Mouse (Mus musculus) frontal cortex, postnatal 36 days (tissue): Measurements from ENCODE around the gene Smim11.
A peak's percentile ranks its signal among the peaks of the same experiment; 100 is the strongest.

ENCODE experiments used
- DNase-seq, 2 experiments: peaks; one replicate each; pipeline ENCODE4 v3.0.0; 2022; ENCODE audit warnings: low spot score in 2 of 2

The Smim11 gene

GRCm38 (mm10) chr16:92300649-92301411 is at the start of gene Smim11:
Gene Smim11 (plus strand): TSS chr16:92301286.
- DNase-seq = peak; percentile 96 to 98

- DNase-seq = no peak
Measured at GRCm38 (mm10) chr16:92254316-92254715, 46.8 kb upstream of the Smim11 start.

GRCm38 (mm10) chr16:92267861-92268260 is 33.2 kb upstream of the Smim11 start:
- DNase-seq = no peak

GRCm38 (mm10) chr16:92274516-92274915 is 26.6 kb upstream of the Smim11 start:
- DNase-seq = no peak

GRCm38 (mm10) chr16:92275526-92275925 is 25.6 kb upstream of the Smim11 start:
- no peak for DNase-seq

GRCm38 (mm10) chr16:92282671-92283070 is 18.4 kb upstream of the Smim11 start:
- no peak for DNase-seq

GRCm38 (mm10) chr16:92285068-92285467 is 16.0 kb upstream of the Smim11 start:
- DNase-seq = no peak

- peak; percentile 89 to 91 for DNase-seq
Measured at GRCm38 (mm10) chr16:92286609-92287008, 14.5 kb upstream of the Smim11 start.

- DNase-seq = peak in 1 of 2 experiments; percentile 29
Measured at GRCm38 (mm10) chr16:92288778-92289177, 12.3 kb upstream of the Smim11 start.

GRCm38 (mm10) chr16:92290045-92290444 is 11.0 kb upstream of the Smim11 start:
- DNase-seq = no peak

GRCm38 (mm10) chr16:92292101-92292500 is 9.0 kb upstream of the Smim11 start, which contains the start of gene Kcne2:
Gene Kcne2 (plus strand): TSS chr16:92292389.
- DNase-seq = no peak

GRCm38 (mm10) chr16:92294267-92294970 is 6.7 kb upstream of the Smim11 start:
- no peak for DNase-seq

GRCm38 (mm10) chr16:92295328-92295727 is 5.8 kb upstream of the Smim11 start:
- no peak for DNase-seq

- no peak for DNase-seq
Measured at GRCm38 (mm10) chr16:92301412-92301806, 323 bp downstream of the Smim11 start.

- DNase-seq = no peak
Measured at GRCm38 (mm10) chr16:92301989-92302388, 903 bp downstream of the Smim11 start.

- DNase-seq = no peak
Measured at GRCm38 (mm10) chr16:92302506-92302905, 1.4 kb downstream of the Smim11 start.

GRCm38 (mm10) chr16:92305519-92305918 is 4.4 kb downstream of the Smim11 start:
- DNase-seq = no peak

GRCm38 (mm10) chr16:92307947-92308346 is 6.9 kb downstream of the Smim11 start:
- DNase-seq = no peak

GRCm38 (mm10) chr16:92309126-92309525 is 8.0 kb downstream of the Smim11 start:
- no peak for DNase-seq

GRCm38 (mm10) chr16:92313953-92314741 is 13.1 kb downstream of the Smim11 start:
- peak; percentile 36 to 51 for DNase-seq

- DNase-seq = no peak
Measured at GRCm38 (mm10) chr16:92316049-92316738, 15.1 kb downstream of the Smim11 start.
